Mouse (Mus musculus) kidney, postnatal 25 days (tissue): ENCODE measurements around the gene Sbf1.

ENCODE experiments used
- DNase-seq, 2 experiments: peaks; one replicate each; pipeline ENCODE4 v3.0.0; 2021; ENCODE audit warnings: mixed read lengths in 2 of 2

Gene Sbf1

DNA sequence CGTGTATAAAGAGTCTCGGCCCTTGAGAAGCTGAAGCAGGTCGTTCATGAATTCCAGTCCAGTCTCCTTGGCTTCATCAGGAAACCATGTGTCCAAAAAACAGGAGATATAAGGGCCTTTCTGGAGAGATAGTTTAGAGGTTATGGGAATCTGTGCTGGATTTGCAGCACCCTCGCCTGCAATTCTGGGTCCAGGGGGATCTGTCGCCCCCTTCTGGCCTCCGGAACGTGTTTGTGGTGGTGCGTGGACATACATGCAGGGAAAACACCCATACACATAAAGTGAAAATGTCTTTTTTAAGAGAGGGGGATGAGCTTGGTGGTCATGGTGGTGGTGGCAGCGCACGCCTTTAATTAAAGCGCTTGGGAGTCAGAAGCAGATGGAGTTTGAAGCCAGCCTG is 1.0 kb upstream of the Sbf1 start:
- DNase-seq, result peak; percentile 35 to 39

DNA sequence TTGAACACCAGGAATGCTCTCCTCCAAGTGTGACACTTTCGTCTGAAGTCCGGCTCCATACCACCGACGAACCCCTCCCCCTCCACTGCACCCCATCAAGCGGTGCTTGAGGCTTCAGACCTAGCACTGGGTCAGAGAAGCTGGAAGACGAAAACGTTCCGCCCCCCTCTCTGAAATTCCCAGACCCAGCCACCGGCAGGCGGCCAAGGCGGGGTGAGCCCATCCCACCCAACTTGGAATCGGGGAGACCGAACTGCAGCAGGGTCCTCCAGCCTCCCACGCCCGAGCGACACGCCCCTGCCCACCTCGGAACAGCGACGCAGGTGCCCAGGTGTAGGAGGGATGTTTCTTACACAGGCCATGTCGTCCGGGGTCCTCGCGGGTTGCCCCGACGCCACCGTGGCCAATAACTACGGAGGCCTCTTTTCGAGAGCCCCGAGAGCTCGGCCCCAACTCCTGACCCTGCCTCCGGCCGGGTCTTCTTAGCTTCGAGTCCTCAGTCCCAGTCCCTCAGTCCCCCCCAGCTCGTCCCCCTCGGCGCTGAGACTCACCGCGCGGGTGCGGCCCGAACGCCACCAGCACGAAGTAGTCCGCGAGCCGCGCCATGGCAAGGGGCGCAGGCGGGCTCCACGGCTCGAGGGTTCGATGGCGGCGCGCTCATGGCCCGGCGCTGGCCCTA is 461 bp downstream of the Sbf1 start:
- peak; percentile 33 to 57 for DNase-seq

DNA sequence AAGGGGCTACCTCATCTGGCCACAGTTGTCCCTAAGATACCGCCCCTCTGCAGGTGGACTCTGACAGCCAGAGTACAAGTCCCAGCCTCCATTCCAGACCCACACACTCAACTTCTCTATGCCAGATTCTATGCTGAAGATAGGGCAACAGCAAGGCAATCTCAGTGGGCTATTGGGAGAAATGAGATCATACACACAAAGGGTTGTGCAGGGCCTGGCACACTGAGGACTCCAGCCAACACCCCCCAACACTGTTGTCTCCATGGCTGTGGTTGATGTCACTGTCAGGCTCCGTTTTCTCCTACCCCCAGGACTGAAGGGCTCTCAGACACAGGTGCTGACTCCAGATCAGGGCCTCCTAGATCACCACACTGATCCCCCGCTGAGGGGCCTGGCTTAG is 1.0 kb downstream of the Sbf1 start:
- DNase-seq, result peak in 1 of 2 experiments; percentile 36

DNA sequence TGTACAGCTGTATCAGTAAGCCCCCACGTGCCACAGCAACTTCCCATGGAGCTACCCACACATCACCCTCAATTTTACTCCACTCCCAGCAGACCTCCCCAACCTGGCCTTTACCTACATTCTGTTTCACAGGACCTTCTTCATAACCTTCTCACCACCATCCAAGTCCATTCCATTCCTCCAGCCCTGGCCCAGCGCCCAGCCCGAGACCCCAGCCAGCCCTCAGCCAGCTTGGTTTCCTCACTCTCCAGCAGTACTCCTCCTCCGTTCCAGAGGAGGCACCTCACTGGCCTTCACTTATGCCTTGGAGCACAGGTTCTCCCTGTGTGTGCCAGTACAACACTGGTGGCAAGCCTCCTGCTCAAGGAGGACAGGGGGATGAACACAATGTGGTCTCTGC is 1.8 kb downstream of the Sbf1 start:
- DNase-seq, result peak in 1 of 2 experiments; percentile 36

DNA sequence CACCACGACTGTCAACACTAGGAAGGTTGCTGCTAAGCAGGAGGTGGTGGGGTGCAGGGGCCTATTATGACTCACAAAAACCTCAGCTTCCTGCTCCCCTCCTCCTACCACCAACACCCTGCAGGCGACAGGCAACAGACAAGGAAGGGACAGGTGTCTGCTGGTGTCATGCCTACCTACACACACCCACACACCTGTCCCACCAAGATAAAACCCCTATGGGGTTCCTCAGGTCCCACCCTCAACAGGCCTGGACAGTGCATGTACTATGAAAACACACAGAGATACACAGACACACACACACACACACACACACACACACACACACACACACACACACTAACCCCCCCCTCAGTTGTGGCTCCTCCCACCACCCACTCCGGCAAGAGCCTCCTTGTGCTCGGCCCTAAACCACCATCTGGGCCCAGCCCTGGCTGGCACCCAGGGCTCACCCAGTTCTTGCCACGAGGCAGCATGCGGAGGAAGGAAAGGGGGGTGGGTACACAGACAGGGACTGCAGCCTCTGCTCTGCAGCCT is 5.1 kb downstream of the Sbf1 start:
- DNase-seq, result peak in 1 of 2 experiments; percentile 39

DNA sequence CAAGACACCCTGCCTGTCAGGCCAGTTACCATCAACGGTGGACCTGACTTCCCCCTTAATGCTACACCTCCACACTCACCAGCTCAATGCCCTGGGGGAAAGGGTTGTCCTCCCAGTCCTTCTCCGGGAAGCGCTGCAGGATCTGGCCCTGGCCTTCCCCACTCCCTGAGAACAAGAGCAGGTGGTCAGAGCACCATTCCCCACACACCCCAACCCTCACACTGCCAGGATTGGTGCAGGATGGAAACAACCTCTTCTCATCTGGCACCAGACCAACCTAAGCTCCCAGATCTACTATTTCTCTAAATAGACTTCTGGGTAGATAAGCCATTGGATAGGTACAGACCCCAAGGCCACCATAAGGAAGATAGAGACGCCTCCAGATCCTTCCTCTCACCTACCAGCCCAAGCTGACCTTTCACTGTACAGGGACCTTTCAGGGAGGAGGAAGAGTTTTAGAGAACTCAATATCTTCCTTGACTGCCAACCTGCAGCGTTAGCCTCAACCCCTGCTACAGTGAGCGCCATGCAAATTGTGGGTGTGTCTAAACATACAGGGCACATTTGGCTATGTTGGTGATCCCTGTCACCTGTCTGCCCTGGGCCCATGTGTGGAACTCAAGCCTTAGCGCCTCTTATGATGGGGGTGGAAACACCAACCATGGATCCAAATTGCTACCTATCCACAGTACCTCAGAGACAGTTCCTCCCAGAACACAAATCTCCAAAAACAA is 6.5 kb downstream of the Sbf1 start:
- peak in 1 of 2 experiments; percentile 19 for DNase-seq

DNA sequence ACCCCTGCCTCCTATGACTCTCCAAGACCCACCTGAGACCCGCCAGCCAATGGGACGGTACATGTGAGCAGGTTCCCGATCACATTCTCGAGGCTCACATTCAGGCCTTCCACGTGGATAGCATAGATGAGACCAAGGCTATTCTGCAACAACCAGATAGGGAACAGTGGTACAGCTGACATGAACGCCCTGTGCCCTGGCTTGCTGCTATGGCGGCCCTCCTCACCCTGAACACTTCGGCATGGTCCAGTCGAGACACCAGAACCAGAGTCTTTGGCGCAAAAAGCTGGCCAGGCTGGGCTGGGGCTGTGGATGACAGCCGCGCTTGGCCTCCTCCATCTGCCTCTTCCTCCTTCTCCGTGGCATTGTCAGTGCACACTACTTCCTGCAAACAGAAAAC is 7.7 kb downstream of the Sbf1 start:
- no peak for DNase-seq

DNA sequence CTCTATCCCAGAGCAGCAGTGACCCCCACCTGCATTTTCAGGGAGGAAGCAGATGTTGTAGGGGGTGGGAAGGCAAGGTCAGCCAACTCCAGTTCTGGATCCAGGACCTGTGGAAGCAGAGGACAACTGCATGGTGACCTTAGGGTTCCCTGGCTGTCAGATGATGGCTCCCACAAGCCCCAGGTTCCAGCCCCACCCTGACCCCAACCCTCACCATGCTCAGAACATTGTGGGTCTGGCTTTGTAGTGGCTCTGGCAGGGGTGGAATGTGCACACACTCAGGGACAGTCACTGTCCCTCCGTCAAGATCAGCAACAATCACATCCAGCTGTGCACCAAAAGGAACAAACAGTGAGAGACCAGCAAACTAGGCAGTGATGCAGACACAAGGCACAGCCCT is 9.1 kb downstream of the Sbf1 start:
- DNase-seq, result no peak

DNA sequence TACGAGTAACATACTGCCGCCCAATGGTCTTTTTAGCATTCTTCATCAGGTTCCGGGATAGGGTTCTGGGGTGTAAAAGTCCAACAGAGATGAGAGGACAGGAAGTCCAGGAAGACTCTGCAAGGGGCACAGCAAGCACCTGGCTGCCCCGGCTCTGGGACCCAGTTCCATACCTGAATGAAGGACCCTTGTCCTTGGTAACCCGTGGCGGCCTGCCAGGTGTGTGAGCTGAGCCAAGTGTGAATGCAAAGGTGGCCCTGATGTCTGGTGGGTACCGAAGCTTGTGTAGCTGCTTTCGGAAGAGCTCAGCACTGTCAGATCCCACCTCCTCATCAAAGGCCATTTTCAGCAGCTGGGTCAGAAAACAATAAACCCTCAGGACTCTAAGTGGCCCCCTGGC is 14.5 kb downstream of the Sbf1 start:
- DNase-seq, result peak; percentile 51 to 69

DNA sequence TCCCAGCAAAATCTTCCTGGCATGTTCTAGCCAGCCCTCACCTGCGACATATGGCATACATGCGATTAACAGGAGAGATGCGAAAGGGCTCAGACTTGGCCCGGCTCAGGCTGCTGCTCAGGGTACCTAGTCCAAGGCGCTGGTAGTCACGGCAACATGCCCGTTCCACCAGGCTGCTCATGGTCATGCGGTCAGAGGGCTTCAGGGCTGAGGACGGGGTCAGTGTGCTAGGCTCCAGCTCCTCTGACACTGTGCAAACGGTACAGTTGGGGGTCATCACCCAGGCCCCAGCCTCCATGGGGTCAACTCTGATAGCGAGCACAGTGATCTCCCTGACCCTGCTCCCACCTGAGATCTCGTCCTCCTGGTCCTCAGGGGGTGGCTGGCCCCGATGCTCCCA is 14.9 kb downstream of the Sbf1 start:
- peak; percentile 62 to 85 for DNase-seq

DNA sequence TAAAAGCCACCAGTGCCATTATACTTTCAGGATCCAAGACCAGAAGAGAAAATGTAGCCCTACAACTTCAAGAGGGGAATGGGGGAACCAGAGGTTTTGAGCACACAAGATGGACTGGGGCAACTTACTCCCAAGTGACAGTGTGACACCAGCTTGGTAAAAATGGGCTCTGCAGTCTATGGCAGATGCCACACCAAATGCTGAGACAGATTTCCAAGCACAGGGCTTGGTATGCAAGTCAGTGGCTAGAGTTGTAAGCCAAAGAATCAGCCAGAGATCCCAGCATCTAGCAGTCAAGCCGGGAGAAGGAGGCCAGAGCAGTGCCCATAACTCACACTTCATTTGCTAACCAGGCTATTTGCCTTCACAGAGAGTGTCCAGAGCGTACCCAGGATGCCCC is 17.4 kb downstream of the Sbf1 start:
- no peak for DNase-seq

DNA sequence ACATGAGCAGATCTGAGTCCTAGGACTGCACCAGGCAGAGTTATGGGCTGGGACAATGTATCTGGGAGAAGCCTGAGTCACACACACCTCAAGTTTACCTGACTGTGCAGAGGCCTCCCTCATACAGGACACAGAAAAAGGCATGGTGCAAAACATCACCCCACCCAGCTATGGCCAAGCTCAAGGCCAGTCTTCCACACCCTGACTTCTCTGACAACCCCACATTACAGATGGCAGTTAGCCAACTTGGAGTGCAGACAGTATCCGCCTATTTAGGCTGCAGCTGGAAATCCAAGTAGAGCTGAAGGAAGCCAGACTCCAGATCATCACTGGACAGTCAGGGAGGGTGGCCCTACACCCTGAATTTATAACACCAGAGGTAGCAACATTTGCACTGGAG is 18.6 kb downstream of the Sbf1 start:
- peak in 1 of 2 experiments; percentile 31 for DNase-seq

DNA sequence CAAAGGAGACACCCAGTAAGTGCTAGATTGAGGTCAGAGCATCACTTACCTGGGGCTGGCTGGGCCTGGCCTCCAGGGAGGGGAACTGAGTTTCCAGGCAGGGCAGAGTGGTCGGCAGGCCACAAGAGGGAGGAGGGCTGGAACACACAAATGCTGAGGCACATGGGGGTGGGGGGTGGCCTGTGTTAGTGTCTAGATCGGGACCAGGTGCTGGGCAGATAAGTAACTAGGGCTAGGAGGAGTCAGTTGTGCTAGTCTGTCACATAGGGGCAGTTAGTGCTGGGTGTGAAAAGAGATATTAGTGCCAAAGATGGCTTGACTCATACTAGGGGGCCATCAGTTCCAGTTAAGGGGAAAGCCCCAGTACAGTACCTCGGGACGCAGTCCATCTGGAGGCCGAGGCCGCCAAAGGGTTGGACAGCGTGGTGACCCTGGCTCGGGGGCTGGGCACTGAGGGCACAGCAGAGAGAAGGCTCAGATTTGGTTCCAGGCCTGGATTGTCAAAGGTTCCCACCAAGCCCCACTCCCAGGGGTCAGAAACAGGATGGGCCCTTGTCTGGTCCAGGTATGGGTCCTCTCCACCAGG is 19.4 kb downstream of the Sbf1 start:
- no peak for DNase-seq

DNA sequence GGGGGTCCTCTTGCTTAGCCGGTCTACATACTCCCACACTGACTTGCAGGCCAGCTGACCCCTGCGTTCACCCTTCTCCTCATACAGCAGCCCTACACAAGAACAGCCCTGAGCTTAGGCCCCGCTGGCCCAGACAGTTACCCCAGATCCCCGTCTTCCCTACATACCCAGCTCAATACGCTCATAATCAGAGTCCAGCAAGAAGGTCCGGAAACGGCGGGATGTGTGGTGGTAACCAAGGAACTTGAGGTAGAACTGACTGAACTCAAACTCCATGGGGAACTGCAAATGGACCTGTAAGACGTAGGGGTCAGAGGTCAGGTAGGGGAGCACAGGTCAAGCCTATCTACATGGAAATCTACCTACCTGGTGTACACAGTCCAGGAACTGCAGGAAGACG is 21.3 kb downstream of the Sbf1 start:
- no peak for DNase-seq

DNA sequence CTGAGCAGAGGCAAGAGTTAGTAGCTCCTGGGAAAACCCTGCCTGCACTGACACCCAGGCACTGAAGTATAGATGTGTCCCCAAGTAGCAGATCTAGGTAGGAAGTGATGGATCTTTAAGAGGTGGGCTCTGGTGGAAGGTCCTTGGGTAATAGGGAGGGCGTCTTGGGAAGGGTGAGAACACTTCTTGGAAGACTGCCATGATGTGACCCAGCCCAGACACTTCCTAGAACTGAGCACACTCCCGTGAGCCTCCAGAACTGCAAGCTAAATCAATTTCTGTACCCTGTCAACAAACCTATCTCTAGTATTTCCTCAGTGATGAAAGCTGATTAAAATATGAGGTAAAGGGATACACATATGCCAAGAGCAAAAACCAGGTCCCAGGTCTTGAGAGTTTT is 22.3 kb downstream of the Sbf1 start:
- DNase-seq, result no peak

DNA sequence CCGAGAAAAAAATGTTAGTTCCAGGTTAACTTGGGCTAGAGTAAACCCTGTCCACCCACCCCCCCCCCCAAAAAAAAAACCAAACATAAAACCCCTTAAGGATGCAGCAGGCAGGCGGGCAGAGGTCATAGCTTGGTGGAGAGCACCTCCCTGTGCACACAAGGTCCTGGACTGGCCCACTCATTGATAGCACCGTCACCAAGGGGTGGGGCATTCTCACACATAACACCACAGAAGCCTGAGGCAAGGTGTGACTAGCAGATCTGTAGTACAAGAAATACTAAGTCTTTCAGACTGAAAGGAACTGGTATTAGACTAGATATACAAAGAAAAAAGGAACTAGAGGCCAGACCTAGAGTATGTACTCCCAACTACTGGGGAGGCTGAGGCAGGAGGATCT is 23.6 kb downstream of the Sbf1 start:
- no peak for DNase-seq

DNA sequence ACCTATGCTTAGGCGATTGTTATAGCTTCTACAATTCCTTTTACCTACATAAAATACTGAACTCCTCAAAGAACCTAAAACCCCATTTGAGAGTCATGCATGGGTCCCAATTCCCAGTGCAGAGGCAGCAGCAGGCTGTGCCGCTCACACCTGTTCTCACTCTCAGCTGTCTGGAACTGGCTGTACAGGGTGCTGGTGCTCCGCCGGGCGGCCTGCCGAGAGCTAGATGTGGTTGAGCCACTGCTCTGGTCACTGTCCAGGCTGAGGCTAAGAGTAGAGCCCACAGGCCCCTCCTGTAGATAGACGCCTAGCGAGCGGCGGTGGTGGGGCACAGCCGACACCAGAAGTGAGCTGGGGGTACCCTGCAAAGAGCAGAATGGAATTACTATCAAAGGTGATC is 25.7 kb downstream of the Sbf1 start:
- DNase-seq, result no peak

DNA sequence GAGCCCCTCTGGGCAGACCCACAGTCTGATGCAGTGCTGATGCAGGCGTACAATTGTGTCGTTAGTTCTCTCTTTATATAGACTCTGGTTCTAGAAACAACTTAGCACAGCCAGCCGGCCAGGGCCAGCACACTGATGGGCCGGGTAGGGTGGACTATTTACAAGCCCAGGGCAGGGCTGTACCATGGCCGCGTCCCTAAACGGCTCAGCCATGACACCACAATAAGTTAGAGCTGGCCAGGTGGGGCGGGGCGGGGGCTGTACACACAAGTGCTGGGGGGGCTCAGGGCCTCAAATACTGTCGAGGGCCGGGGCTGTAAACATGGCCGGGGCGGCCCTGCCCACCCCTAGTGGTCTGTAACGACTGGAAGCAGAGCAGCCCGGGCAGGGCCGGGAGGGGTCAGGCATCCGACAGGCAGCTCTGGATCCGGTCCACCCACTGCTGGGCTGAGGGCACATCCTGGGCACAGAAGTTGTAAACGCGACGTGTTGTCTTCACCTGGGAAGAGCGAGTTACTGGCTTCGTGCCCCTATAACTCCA is 26.8 kb downstream of the Sbf1 start:
- no peak for DNase-seq

DNA sequence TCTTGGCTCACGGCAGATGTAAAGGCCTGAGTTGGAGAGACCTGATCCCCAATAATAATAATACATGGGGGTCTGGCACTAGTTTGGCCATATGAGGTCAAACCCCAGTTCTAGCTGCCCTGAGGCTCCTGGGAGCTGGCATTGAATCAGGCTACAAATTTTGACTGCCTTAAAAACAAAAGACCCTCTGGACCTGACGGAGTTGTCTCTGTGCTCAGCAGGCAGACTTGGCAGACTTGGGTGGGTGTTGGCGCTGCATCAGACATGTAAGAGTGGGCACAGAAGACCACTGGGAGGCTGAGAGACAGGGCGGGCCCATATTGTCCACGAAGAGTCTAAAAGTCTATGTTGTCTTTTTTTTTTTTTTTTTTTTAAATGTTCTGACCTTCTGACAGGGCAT is 28.5 kb downstream of the Sbf1 start:
- no peak for DNase-seq

DNA sequence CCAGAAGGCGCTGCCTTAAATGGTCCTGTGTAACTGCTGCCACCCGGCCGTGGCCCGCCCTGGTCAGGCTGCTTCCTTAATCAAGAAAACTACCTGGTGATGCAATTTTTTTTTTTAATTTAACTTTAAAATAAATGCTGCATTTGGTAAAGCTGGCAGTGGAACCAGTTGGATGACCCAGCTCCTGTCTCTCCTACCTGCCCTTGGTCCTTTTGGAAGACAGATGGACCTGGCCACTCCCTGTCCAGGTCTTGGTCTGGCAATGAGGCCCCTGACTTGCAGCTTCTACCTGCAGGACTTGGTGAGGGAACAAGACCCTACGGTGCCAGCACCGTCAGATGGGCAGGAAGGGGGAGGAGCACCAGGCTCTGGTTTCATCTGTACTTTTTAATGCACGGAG is 29.0 kb downstream of the Sbf1 start:
- no peak for DNase-seq

DNA sequence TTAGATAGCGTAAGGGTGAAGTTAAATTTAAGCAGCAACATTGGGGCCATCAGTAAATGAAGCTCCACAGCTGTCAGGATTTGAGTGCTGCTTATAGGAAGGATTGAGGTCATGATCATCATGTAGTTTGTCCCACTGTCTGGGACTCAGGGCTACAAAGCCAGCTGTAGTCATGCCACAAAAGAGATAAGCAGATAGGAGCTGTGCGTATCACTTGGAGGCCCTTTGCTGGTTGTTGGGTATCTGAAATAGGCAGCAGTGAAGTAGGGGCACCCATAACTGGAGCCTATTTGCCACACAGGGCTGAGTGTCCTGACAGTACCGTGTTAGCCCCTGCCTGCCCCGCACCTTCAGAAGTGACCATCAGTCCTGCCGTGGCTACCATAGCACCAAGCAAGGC is 29.6 kb downstream of the Sbf1 start:
- no peak for DNase-seq

DNA sequence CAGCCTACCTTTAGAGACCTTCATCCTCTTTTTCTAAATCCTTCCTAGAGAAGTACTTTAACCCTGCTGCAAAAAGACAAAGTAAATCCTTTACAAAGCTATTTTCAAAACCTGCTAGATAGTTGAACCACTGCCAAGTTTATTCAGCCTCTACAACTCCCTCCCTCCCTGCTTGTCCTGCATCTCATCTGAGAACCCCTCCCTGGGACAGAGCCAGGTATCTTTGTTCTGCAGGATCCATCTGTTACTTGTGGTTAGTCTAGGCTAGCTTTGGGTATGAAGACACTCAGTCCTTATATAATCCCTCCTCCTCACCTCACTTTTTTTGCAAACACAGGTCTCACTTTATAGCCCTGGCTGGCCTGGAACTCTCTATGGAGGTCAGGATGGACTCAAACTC is 30.1 kb downstream of the Sbf1 start:
- no peak for DNase-seq

DNA sequence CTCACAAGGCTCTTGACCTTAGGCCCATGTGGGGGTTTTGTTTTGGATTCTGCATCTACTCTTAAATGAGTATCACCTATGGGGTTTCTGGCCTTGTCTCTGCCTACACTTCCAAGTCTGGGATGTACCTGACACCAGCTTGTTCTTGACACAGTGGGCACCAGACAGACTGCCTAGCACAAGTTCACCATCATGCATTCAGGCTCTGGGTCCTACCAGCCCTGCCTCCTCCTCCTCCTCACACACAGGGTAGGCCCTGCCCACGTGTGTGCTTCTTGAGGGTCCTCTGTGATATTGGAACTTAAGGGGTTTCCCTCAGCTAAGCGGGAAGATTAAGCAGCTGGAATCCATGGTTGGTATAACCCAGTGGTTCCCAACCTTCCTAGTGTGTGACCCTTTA is 31.0 kb downstream of the Sbf1 start:
- DNase-seq, result no peak

DNA sequence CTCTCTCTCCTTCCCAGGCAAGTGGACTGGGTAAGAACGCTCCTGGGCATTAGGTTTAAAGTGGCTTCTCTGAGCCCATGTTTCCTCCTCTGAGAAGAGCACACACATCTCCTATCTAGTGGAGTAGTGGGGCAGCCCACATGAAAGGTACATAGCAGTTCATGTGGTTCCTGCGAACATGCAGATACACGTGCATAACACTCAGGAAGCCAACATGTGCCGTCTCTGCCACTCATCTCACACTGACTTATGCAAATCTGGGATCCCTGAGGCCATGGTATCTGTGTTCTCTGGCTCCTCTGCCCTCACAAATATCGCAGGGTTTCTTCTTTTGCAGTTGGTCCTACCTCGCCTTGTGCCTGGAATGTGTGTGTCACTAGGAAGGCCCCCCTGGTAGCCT is 32.6 kb downstream of the Sbf1 start:
- DNase-seq, result no peak
